Mouse (Mus musculus) neural tube, embryonic 10.5 days (tissue): Measurements from ENCODE around the gene Cisd3.
"Not testable (repeated sequence)": the region's sequence is repeated elsewhere in the genome, so short reads cannot be mapped to it uniquely, and the experiment has no call there.

Experiments
- DNase-seq: peaks from one replicate; pipeline ENCODE4 v3.0.0-alpha.2; 2017; ENCODE audit warnings: low spot score; ENCODE audit errors: extremely low spot score

The Cisd3 gene

DNA sequence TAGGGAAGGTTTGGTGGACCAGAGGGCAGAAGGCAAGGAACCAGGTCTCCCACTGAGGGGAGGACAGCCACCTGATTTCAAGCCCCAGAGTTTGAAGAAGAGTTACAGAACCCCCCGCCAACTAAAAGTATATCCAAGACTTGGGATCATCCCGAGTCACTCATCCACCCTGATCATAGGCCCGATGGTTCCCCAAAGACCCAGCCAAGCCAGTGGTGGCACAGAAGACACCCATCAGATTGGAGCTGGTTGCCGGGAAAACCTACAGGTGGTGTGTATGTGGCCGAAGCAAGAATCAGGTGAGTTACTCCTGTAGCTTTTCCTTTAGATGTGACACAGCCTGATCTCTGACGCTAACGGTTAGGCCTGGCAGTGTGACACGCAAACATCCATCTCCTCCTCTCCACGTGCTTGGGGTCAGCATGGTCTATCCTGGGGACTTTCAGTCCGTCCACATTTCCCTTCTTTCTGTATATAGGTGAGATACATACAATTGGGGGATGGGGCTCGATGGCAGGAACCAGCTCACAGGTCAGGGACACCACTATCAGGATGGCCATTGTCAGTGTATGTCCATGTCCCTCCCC, 789 bp downstream of the Cisd3 start:
- no peak for DNase-seq

DNA sequence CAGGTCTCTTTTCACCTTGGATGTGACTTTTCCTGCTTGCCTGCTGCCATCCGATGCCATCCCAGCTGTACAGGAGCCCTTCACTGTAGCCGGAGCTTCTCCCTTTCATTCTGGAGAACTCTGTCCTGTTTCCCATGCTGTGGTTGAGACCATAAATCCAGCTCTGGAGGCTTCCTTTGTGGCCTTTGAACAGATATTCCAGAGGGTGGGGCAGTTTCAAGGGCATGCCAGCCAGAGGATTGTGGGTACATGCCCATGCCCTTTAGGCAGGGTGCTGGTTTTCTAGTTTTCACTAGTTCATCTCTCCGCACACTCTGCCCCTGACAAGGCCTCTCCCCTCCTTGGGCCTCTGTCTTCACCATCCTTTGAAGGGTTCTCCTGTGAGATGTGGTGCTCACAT, 1.4 kb downstream of the Cisd3 start:
- DNase-seq = no peak

DNA sequence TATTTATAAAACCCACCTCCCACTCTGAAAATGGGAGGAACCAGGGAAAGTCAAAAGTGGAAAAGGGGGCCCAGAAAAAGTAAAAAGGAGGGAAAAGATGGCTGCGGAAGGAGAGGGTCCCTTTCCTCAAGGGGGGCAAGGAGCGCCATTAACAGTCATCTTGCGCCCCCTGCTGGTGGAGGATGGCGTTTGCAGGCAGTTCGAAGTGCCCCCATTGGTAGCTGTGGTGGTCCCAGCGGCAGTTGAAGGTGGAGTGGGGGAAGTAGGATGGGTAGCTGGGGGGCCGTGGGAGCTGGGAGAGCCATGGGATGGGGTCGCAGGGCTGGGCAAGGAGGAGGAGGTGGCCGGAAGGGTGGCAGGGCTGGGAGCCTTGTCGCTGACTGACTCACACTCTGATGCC, 4.2 kb downstream of the Cisd3 start:
- DNase-seq = peak; percentile 79

DNA sequence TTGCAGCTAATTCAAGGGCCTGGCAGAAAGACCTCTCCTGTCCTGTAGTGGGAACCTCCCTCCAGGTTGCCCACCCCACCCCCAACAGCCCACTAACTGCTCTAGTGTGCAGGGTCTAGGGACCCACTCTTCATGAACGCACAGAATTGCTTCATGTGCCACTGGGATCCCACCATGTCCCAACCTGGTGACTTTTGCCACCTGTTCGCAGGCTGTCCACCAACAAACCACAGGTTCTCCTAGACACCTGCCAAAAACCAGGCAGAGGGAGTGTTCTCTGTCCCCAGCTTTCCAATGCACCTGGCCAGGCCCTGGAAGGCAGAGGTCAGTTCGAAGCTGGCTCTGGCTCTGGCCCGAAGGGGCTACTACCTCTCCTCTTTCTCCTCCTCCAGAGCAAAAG, 8.8 kb downstream of the Cisd3 start:
- DNase-seq = no peak

DNA sequence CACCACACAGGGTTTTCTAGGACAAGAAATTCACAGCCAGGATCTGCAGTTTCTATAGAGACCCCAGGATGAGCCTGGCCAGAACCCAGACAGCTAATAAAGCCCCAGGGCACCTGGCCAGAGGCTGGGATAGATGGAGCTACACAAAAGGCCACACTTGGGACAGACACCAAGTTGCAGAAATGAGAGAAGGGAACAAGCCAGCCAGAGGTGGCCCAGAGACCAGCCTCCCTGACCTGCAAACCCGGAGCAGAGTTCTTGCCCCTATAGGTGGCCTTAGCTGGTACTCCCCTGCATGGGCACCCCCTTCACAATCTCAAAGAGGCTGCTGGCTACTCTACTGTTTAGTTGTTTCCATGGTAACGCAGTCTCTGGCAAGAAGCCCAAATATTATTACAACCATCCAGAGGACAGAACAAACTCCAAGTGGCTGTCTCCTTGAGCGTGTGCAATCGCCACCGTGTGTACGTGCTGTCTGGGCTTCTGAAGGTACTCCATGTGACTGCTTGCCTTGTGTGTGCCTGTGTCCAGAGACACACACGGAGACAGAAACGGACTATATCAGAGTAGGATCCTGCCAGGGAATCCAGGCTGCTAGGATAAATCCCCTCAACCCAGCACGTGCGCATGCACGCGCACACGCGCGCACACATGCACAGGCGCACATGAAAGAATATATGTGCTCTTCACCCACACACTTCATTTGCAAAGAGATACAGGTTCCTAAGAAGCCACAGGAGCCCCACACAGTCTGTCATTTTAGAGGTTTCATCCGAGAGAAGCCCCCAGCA, 9.5 kb downstream of the Cisd3 start:
- DNase-seq = no peak

DNA sequence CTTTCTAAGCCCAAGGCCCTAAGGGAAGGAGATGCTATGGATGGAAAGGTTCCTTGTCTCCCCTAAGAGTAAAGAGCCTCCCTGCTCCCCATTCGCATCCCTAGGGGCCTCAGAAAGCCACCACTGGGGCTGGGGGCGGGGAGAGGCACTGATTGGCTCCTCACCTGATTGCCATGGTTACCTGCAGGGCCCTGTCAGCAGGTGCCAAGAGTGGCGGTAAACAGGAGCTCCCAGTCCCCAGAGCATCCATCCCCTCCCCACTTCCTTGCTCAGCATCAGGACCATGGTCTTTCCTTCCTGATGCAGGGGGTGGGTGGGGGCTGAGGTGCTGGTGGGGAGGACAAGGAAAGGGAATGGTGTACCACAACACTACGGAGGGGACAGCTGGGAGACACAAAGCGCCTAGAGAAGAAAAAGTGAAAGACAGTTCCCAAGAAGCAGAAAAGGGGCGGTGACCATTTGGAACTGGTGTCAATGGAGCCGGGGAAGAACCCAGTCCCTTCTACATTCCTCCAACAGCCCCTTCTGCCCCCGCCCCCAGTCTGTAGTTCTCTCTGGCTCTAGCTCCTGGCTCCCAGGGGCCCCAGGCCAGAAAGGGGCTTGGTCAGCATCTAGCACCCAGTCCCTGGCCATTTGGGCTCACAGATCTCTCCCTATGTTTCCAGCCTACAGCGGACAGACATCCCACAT, 10.2 kb downstream of the Cisd3 start:
- DNase-seq = no peak

DNA sequence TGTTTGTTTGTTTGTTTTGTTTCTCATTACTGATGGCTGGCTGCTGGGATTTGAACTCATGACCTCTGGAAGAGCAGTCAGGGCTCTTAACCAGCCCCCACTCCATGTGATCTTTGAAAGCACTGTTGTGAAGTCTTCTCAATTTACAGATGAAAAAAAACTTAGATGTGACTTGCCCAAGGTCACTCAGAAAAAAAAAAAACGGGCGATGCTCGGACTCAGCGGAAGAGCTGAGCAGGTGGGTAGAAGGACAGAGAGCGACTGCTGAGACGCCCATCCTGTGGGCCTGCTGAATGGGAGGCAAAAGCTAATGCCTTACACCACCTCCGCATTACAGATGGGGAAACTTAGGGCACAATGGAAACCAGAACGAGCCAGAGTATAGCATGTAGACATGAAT, 11.0 kb downstream of the Cisd3 start:
- DNase-seq = no peak

DNA sequence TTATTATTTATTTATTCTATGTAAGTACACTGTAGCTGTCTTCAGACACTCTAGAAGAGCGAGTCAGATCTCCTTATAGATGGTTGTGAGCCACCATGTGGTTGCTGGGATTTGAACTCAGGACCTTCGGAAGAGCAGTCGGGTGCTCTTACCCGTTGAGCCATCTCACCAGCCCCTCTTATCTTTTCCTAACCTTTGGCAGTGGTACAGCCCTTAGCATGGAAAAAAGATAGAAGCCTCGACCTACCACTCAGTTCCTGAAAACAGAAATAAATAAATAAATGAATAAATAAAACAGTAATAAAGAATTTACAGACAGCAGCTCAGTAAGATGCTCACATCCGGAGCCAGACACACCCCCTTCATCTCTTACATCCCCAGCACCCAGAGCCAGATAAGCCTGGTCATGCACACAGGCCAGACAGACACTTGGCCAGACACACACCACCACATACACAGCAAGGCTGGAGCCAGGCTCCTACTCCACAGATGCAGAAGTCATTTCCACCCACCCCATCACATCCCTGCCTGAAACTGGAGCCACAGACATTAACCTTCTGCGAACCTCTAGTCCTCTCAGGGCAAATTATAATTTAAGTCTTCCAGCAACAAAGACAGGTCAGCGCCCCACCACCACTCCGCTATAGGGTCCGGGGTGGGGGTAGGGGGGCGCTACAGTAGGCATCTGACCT, 11.7 kb downstream of the Cisd3 start:
- DNase-seq = peak; percentile 32

DNA sequence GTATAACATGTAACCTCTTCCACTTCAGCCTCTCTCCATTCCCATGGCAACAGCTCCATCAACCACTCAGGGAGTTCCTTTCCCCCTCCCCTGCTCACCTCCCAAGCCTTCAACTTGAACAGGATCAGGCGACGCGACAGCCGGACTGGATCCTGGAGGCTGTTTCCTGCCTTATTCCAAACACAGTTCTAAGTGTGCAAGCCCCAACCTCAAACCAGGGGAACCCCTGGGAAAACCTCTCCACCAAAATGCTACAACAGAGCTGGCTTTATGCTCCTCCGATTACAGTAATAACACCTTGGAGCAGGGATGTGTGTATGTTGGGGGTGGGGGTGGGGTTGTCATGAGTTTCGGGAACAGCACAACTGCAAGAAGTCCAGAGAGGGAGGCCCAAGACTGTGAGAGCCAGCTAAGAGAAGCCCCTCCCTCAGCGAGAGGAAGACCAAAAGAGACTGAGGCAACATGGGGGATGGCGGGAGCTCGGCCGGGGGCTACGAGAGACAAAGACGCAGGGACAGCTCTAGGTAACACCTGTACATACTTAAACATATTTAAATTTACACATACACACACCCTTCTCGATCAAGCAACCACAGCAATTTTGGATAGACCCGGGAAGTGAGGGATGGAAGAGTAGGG, 12.4 kb downstream of the Cisd3 start:
- peak; percentile 47 for DNase-seq

DNA sequence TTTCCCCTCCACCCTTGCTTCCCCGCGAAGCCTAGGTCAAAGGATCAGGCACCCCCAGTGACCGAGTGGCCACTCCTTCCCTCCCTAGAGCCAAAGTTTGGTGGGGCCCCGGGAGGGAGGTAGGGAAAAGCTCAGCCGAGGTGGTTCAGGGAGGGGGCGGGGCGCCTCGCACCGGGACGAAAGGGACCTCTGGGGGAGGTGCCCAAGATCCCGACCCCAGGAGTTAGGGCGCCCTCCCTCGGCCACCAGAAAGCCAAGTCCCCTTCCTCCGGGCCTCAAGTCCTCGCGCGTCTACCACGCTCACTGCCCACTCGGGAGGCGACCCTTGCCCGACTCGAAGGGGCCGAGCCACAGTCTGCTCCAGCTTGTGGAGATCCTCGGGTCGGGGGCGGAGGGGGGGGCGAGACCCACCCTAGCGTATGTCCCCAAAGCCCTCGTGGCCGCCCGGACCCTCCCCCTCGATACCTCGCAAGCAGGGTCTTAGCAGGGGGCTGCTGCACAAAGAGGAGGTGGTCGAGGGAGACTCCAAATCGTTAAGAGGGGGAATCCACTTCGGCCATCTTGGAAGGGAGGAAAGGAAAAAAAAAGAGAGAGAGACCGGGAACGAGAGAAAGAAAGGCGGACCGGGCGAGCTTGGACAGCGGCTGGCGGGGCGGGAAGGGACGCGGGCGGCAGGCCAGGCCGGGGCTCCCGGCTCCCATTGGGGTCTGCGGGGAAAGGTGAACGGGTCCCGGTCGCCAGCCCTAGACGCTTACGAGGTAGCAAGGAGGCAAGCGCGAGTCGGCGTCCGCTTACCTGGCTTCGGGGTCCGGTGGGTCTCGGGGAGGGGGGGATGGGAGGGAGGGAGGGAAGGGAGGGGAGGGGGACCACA, 13.3 kb downstream of the Cisd3 start:
- DNase-seq = peak; percentile 83

DNA sequence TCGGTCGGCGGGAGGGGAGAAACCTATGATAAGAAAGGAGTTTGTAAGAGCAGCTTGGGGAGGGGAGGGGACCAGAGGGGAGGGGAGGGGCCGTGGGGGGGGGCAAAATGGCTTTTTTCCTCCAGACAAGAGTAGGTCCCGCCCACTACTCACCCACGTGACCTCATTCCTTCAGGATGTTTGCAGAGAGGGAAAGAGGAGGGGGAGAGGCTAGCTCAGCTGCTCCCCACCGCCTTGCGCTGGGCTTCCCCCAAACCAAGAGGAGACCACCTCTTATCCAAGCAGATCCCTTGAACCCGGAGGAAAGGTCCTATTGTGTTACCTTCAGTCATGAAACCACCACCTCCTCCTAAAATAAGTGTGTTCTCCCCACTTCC, 14.0 kb downstream of the Cisd3 start:
- DNase-seq = peak; percentile 94

DNA sequence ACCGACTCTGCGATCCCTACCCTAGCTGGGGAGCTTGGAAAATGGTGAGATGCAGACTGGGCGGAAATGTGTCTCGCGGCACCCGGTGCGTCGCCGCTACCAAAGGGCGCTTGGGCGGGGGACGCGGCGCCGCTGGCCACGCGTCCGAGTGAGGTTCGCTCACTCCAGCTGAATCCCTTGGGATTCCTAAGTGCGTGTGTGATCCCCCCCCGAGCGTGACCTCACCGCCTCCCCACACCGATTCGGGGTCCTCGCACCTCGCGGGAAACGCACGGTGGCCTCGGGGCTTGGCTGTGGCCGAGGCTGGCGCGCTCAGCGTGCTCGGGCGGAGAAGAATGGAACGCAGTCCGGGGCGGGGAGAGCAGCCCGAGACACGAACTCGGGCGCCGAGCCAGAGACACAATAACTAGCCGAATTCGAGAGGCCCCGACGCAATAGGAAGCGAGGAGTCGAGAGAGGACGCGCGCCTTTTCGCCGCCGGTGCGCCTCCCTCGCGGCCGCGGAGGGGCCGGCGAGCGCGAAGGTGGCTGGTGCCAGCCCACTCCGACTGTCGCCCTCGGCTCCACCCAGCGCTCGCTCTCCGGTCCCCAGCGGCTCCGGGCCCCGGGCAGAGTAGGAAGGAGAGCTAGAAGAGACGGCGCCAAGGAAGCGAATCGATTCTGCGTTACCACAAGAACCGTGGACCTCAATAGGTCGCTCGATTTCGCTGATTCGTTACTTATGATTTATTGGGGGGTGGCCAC, 14.5 kb downstream of the Cisd3 start, which contains the start of gene Pcgf2:
Pcgf2 (minus strand) TSS at position 495 of the 743 bp plus-strand sequence.
- peak; percentile 85 for DNase-seq

DNA sequence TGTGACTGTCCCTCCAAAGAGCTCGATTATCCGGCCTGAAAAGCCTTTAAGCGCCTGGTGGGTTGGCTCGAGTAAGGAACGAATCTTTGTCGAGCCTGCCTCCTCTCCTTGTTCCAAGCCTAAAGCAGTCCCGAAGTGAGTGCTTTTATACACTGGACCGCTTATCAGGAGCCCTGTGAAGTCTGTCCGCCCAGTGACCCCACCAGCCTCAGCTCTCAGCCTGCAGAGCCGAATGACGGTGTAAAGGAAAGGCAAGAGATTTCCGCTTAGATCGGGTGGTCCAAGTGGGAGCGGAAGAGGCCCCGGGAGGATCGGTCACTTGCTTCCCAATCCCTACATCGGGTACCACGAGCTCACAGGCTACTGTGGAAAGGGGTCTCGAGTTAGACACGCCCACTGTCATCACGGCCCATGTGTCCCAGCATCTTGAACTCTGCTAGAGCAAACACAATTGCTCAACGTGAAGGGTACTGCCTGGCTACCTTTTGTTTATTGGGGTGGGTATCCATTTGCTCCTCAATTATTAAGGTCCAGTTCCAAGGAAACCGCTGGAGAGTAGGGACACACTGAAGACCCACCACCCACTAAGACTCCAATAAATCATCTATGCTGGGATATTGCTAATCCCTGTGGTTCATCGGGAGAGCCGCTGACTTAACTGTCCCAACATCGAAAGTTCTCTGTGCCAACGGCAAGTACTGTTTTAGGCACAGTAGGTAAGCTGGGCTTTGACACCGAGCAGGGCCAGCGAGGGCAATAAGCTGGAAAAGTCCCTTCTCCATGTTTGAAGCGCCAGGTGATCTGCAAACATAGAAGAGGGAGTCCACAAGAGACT, 15.3 kb downstream of the Cisd3 start:
- no peak for DNase-seq

DNA sequence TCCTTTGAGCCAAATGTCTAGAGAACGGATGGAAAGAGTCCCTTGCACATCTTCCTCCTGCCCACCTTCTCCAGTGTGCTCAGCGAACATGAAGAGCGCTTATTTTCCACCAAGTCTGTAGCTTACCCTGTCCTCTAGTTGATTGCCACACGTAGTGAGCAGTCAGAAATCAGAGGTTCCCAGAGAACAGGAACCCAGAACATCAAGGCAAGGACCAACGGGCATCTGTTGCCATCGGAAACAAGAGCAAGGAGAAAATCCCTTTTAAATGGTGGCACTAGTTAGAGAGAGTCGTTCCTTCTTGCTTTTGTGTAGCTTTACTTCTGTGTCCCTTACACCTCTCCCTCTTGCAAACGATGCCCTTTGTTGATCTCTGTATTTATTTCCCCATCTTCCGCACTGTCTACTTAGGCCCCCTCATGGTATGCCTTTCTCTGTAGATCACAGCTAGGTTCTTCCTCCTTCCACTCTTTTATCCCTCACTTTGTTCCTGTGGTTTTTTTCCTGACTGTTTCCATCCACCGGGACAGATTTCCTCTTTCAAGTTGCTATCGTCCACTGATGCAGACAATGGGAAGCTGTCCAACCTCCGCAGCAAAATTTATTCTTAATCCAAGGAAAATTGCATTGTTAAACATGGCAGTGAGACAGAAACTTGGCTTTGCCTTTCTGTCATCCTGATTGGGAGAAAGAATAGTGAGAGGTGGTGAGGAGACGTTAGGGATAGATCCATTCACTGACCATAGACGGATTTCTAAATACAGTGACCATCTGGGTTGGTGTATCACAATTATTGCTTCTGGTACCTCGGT, 16.2 kb downstream of the Cisd3 start:
- DNase-seq = no peak

DNA sequence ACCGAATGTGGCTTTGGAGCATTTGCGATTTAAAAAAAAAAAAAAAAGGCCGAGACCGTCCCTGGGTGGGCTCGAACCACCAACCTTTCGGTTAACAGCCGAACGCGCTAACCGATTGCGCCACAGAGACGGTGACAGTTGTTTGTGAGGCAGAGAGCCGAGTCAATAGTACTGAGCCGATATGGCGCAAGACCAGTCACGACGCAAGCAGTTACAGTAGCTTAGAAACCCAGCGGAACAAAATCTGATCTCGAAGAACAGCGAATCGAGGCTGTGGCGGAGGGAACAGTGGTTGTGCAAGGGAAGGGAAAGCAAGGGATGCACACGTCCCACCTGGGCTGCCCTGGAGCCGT, 16.7 kb downstream of the Cisd3 start:
- peak; percentile 93 for DNase-seq

DNA sequence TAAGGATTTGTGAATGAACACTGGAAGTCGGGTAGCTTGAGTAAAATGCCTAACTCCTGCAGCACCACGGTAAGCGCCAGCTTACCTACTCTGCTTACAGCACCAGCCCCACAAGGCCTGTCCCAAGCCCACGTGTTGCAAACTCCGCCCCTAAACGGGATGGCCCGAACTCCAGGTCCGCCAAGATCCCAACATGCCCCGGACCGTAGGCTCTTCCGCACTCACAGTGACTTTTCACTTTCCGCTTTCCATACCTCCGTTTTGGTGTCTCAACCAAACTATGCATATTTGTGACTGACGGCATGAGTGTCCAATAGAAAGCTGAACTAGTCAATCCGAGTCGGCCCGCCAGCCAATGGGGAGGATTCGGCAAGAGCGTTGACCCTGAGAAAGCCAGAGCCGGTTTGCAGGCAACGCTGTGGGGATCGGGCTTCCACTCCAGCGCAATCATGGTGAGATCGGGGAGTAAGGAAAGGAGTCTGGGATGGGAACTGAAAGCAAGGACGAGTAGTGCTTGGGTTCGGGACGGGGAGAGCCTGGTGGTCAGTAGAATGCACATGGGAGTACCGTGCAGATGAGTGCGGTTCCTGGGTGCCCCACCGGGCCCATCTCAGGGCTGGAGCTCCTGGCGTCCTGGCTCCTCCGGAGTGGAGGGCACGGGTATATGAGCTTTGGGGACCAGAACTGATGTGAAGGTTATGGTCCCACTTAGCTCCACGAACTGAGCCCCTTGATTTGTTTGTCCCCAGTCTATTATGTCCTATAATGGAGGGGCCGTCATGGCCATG, 17.6 kb downstream of the Cisd3 start, which contains the start of gene Psmb3:
Psmb3 (plus strand) TSS at position 361 of the 788 bp plus-strand sequence.
- peak; percentile 94 for DNase-seq

DNA sequence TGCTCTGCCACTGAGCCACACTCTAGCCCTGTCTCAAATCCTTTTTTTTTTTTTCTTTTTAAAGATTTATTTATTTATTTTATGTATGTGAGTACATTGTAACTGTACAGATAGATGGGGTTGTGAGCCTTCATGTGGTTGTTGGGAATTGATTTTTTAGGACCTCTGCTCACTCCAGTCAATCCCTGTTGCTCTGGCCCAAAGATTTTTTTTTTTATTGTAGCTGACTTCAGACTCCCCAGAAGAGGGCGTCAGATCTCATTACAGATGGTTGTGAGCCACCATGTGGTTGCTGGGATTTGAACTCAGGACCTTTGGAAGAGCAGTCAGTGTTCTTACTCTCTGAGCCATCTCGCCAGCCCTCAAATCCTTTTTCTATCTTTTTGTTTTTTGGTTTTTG, 24.4 kb downstream of the Cisd3 start:
- not testable (repeated sequence) for DNase-seq
